Mouse (Mus musculus) layer of hippocampus, adult 2 months (tissue): Measurements from ENCODE around the gene Hmgb1. TPM values are rescaled to one million over a fixed set of nuclear protein-coding genes. Genes with fewer than 3 reads are reported as not detected.

ENCODE experiments used
- DNase-seq, 2 experiments: peaks; one replicate each; pipeline ENCODE4 v3.0.0; 2022; ENCODE audit warnings: low spot score in 2 of 2
- H3K27ac ChIP-seq: fragments of 200-600 bp; 2 replicates; pipeline ENCODE4 v1.8.1; 2022
- H3K4me3 ChIP-seq: fragments of 200-600 bp; 2 replicates; pipeline ENCODE4 v1.8.1; 2022; ENCODE audit warnings: mild to moderate bottlenecking
- CTCF ChIP-seq: fragments of 200-600 bp; conservative IDR thresholded peaks from 2 replicates; pipeline ENCODE4 v1.8.1; 2022; ENCODE audit warnings: antibody characterized with exemption, mild to moderate bottlenecking, moderate library complexity
- total RNA-seq, 2 experiments: library from RNA; stranded (reverse); gene quantifications; 2 replicates each; pipeline ENCODE4 v1.2.3; 2021

Gene Hmgb1
- total RNA-seq, 2 experiments from 2014 or later, result 143 to 147 TPM

DNA sequence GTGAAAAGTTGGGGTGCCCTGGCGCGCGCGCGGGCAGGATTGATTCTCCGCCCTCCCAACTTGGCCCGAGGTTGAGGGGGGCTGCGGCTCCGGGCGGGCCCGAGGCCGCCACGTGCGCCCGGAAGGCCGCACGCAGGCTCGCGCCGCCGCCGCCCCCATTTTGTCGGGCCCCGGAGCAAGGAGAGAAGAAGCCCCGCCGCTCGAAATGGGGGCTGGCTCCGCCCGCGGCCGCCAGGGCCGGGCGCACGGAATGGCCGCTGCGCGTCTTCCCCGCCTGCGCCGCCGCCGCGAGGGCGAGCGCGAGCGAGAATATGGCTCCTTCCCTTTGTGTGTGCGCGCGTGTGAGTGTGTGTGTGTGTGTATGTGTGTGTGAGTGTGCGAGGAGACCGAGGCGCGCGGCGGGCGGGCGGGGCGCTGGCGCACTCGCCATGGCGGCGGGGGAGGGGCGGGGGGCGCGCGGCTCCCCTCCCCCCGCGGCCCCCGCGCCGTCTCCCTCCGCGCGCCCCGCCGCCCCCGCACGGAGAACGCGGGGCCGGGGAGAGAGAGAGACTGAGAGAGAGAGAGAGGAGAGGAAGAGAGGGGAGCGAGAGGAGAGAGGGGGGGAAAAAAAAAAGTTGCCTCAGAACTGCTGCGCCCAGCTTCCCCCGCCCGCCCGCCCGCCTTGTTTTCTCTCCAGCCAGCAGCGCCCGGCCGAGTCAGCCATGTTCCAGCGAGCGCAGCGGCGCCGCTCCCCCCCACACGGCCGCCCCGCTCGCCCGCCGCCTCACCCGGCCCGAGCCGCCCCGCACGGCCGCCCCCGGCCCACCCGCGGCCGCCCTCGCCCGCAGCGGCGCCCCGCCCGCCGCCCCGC, 132.5 kb downstream of the Hmgb1 start:
- peak; percentile 79 to 86 for DNase-seq
- H3K27ac ChIP-seq, result peak overlapping the region; percentile 98
- peak; percentile 30; the same call in 1 of the 2 replicates for TF ChIP-seq CTCF
- H3K4me3 ChIP-seq, result peak overlapping the region; percentile 65

DNA sequence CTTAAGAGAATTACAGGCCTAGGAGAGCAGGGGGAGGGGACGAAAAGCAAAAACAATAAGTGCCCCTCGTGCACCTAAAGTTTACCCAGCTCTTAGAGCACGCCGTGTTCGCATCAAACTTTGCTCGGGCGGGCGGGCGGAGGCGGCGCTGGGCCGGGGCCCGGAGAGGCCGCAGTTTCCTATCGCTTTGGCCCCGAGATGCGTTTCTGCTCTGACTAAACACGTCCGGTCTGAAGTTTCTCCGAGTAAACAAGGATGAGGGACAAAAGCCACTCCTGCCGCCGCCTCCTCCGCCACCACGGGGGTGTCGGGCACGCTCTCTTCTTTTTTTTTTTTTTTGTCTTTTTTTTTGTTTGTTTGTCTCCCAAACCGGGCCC, 133.1 kb downstream of the Hmgb1 start:
- DNase-seq, result no peak
- peak overlapping the region; percentile 65 for H3K4me3 ChIP-seq
- H3K27ac ChIP-seq, result peak overlapping the region; percentile 98
- no peak for TF ChIP-seq CTCF

GRCm38 (mm10) chr5:149050588-149051160, 133.6 kb downstream of the Hmgb1 start:
- DNase-seq, result no peak
- peak overlapping the region; percentile 65 for H3K4me3 ChIP-seq
- TF ChIP-seq CTCF, result no peak
- H3K27ac ChIP-seq, result peak overlapping the region; percentile 98

GRCm38 (mm10) chr5:149049435-149049834, 134.9 kb downstream of the Hmgb1 start:
- peak overlapping the region; percentile 28; the same call in 1 of the 2 replicates for H3K27ac ChIP-seq
- TF ChIP-seq CTCF, result no peak

DNA sequence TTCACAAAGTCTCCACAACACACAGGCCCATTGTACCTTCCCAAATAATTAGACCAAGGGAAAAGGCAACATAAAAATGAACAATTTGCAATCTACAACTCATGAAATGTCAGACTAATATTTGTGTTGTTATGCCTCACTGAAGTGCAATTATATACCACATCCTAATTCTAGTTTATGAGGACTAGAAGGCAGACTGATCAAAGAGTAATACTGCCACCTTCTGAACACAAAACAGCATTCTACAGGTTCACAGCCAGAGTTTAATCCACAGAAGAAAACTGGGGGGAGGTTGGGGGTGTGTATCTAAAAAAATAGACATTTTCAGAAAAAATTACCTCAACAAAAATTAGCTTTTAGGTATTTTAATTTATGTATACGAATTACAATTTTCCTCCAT, 135.3 kb downstream of the Hmgb1 start:
- Histone ChIP-seq H3K4me3 (no peak overlapping the region), H3K27ac (no peak overlapping the region)
- no peak for DNase-seq
- peak; percentile 75 for TF ChIP-seq CTCF

More at GRCm38 (mm10) chr5:149049435-149049834, 134.9 kb downstream of the Hmgb1 start:
- no peak for DNase-seq
- no peak overlapping the region for H3K4me3 ChIP-seq

- H3K4me3 ChIP-seq, result no peak overlapping the region
- no peak for TF ChIP-seq CTCF
- H3K27ac ChIP-seq, result no peak overlapping the region
- DNase-seq, result no peak
Measured at GRCm38 (mm10) chr5:149046650-149047049, 137.6 kb downstream of the Hmgb1 start.

GRCm38 (mm10) chr5:149045470-149046085, 138.7 kb downstream of the Hmgb1 start:
- Histone ChIP-seq H3K27ac (no peak overlapping the region), H3K4me3 (no peak overlapping the region)
- TF ChIP-seq CTCF, result no peak

DNA sequence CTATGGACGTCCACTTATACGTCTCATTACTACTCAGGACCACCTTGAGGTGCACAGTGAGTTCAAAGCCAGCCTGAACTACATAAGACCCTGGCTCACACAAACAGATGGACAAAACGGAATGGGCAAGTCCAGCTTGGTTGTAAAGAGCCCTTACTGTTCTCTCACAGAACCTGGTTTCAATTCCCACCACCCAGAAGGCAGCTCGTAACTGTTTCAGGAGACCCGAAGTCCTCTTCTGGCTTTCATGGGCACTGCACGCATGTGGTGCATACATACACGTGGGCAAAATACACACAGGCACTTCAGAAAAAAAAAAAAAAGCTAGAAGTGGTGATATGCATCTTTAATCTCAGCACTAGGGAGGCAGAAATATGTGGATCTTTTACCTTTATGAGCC, 139.2 kb downstream of the Hmgb1 start:
- TF ChIP-seq CTCF, result no peak
- no peak overlapping the region for H3K4me3 ChIP-seq
- DNase-seq, result no peak
- H3K27ac ChIP-seq, result no peak overlapping the region

More at GRCm38 (mm10) chr5:149045470-149046085, 138.7 kb downstream of the Hmgb1 start:
- no peak for DNase-seq

DNA sequence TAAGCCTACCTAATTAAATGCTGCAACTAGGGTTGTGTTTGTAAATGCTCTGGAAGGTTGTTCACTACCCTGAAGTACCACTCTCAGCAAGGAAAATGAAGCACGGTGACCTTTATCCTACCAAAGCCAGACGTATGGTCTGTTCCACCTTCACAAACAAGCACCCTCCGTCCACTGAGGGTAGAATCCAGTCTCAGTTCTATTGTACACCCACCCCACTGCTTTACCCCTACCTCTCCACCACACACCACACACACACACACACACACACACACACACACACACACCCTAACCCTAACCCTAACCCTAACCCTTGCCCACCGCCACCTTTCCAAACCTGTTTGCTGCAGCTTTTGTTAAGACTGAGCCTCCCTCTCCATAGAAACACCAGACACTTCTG, 140.2 kb downstream of the Hmgb1 start:
- Histone ChIP-seq H3K27ac (no peak overlapping the region), H3K4me3 (no peak overlapping the region)
- no peak for DNase-seq
- no peak for TF ChIP-seq CTCF

DNA sequence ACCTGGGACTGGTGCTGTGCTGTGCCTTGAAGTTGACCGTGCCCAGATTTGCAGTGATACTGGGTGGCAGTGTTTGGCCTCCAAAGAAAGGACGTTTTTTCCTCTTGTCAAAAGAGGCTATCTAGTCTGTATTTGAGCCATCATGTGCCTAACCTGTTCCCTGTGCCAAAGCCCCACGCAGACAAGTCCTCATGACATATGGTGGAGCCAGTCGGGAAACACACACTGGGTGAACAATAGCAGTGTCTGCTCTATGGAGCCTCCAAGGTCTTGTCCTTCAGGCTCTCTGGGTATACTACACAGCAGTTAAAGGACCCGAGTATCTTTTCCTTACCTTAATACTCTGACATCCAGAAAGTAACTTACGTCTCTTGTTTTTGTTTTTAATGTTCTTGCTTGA, 141.0 kb downstream of the Hmgb1 start:
- DNase-seq, result no peak
- Histone ChIP-seq H3K27ac (no peak overlapping the region), H3K4me3 (no peak overlapping the region)
- no peak for TF ChIP-seq CTCF

GRCm38 (mm10) chr5:149039825-149040224, 144.5 kb downstream of the Hmgb1 start:
- DNase-seq, result no peak
- Histone ChIP-seq H3K27ac (no peak overlapping the region), H3K4me3 (no peak overlapping the region)
- TF ChIP-seq CTCF, result peak; percentile 67

- no peak for TF ChIP-seq CTCF
Measured at GRCm38 (mm10) chr5:149037729-149038128, 146.6 kb downstream of the Hmgb1 start.

DNA sequence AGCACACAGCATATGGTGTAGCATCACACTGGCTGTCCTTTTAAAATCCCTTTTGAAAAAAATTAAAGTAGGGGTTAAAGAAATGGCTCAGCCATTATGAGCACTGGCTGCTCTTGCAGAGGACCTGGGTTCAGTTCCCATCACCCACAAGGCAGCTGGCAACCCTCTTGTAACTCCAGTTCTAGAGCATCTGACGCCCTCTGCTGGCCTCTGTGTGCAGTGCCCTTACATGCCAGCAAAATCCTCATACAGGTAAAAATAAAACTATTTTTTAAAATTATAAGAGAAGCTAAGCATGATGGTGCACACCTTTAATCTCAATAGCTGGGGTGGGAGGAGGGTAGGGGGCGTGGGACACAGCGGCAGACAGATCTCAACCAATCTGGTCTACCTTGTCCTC, 147.4 kb downstream of the Hmgb1 start:
- no peak overlapping the region for H3K27ac ChIP-seq
- no peak for DNase-seq
- no peak overlapping the region for H3K4me3 ChIP-seq
- TF ChIP-seq CTCF, result peak; percentile 54

More at GRCm38 (mm10) chr5:149037729-149038128, 146.6 kb downstream of the Hmgb1 start:
- no peak overlapping the region for H3K4me3 ChIP-seq
- peak; percentile 51 to 57 for DNase-seq
- no peak overlapping the region for H3K27ac ChIP-seq

GRCm38 (mm10) chr5:149032438-149032837, 151.9 kb downstream of the Hmgb1 start:
- 0 out of 2 replicates have a peak, but pooled peaks have one; percentile 8 for TF ChIP-seq CTCF
- no peak overlapping the region for H3K4me3 ChIP-seq
- H3K27ac ChIP-seq, result no peak overlapping the region
- DNase-seq, result no peak
